Mouse (Mus musculus): ENCODE results near the gene Adh1.

The Adh1 gene

GRCm38 (mm10) chr3:138287686-138288085, 26.9 kb downstream of the Adh1 start:
- DNase-seq (ENCODE audit: low spot score in 2 of 2), result no peak

DNA sequence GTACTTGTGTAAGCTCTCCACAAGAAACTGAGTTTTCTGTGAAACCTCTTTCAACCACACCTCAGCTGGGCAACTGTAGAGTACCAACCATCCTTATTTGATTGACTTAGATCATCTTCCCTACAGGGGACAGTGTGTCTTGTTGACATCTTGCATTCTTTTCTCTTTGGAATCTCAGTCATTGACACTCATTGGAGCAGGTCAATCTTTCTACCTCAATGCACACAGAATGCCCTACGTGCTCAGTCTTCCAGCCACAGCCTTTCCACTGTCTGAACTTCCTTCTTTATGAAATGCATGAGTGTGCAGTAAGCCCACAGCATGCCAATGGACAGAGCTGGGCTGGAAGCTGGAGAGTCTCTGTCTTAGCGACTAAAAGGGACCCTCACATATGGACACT, 29.9 kb downstream of the Adh1 start:
- DNase-seq (ENCODE audit: low spot score in 2 of 2), result no peak

DNA sequence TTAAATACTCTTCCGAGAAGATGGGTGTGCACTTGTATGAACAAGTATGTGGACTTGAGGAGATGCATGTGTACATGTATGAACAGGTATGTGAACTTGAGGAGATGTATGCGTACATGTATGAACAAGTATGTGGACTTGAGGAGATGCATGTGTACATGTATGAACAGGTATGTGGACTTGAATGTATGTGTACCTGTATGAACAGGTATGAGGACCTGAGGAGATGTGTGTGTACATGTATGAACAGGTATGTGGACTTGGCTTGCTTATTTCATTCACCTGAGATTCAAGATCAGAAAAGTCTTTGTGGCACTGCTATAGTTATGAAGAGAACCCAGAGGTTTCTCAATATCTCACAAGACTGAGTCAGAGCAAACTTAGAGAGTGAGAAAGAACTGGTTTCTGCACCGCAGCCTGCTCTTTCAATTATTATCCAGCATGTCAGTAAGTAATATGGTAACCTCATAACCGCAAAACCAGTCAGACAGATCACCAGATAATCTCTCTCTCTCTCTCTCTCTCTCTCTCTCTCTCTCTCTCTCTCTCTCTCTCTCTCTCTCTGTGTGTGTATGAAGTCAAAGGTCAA, 30.8 kb downstream of the Adh1 start:
- DNase-seq (ENCODE audit: low spot score in 2 of 2), result no peak

- DNase-seq (ENCODE audit: low spot score in 2 of 2), result no peak
Observed at GRCm38 (mm10) chr3:138293298-138293895, 32.6 kb downstream of the Adh1 start.

DNA sequence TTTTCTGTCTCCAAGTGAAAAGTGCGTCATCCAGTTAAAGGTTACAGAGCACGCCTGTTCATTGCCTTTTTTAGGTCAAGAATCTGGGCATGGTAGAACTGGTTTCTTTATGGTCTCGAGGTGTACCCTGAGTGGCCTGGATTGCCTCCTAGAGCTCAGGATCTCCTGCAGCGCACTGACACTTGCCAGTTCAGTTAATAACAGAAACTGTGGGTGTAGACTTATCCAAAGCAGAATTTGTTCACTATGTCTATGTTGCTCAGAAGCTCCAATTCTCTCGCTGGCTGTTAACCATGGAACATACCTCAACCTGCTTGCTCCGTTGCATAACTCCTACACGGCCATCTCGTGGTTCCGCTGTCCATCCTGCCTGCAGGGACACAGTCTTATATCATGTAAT, 39.3 kb downstream of the Adh1 start:
- DNase-seq (ENCODE audit: low spot score in 2 of 2), result no peak

DNA sequence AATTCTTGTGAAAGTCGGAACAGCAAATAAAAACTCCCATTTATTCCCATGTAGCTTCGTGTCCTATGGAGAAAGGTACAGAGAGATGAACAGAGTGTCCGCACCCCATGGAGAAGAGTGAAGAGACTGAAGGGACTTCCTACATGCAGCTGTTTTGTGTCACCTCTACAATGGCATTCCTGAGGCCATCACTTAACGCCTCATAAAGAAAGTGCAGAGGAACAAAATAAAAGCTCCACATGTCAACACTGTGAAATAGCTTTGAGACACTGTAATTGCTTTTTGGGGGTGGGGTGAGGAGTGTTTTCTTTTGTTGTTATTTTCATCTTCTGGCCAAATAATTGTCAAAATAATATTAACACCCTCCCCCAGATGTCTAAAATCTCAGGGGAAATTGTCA, 41.9 kb downstream of the Adh1 start:
- DNase-seq (ENCODE audit: low spot score in 2 of 2), result no peak

GRCm38 (mm10) chr3:138303771-138304488, 43.1 kb downstream of the Adh1 start:
- no peak for DNase-seq (ENCODE audit: low spot score in 2 of 2)

DNA sequence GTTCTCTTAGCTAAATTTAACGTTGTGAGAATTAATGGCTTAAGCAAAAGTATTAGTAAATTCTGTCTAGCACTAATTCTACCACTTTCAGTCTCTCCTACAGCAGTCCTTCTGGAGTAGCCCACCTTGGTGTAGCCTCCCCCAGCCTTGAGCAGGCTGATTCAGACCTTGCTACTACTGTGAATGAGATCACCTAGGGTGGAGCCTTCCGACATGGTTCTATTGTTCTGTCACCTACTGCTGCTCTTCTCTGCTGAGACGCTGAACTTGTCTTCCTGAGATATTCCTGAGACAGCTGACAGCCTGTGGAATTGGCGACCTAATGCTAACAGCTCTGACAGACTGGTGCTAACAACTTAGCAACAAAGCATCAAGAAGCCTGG, 43.7 kb downstream of the Adh1 start:
- no peak for DNase-seq (ENCODE audit: low spot score in 2 of 2)

GRCm38 (mm10) chr3:138305486-138306289, 44.9 kb downstream of the Adh1 start:
- no peak for DNase-seq (ENCODE audit: low spot score in 2 of 2)

GRCm38 (mm10) chr3:138306290-138306683, 45.5 kb downstream of the Adh1 start:
- no peak for DNase-seq (ENCODE audit: low spot score in 2 of 2)

DNA sequence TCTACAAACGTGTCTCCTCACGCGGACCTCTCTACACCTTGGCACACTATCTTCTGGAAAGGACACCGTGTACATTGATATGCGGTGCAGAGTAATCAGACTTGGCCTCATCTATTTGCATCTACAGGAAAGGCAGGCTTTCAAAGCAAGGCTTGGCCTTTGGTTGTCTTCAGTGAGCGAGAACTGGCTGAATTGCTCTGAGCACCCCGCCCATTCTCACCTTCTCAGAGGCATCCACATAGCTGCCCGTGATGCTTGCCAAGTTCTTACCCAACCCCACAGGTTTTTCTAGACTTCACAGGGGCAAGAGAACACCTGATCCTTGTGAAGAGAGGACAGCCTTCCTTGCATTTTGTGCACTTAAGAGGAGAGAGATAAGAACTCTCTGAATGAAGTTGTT, 49.1 kb downstream of the Adh1 start:
- DNase-seq (ENCODE audit: low spot score in 2 of 2), result no peak

GRCm38 (mm10) chr3:138311015-138311414, 50.2 kb downstream of the Adh1 start:
- no peak for DNase-seq (ENCODE audit: low spot score in 2 of 2)

- DNase-seq (ENCODE audit: low spot score in 2 of 2), result no peak
Observed at GRCm38 (mm10) chr3:138312965-138313364, 52.2 kb downstream of the Adh1 start, which contains the start of gene Adh6a. Gene Adh6a (plus strand): TSS chr3:138313286.

DNA sequence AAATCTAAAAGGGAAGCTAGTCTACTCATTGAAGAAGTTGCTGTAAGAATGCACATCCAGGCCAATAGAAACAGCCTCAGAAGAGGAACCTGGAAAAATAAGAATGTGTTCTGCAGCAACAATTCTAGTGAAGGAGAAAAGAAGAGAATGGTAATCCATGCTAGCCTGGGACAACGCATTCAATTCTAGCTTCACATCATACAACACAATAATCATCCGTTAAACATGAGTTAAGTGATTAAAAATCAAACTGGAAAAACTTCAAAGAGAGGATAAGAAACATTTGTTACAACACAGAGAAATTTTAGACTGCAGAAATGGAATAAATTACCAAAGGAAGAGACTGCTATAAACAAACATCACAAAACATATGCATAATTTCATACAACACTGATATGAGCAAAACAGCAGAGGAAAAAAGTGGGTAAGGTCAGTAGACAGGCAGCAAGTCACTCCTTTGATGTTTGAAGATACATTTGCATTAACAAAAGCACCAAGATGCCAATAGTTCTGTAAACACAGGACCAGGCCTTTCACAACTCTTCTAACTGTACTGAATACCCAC, 56.2 kb downstream of the Adh1 start:
- no peak for DNase-seq (ENCODE audit: low spot score in 2 of 2)

DNA sequence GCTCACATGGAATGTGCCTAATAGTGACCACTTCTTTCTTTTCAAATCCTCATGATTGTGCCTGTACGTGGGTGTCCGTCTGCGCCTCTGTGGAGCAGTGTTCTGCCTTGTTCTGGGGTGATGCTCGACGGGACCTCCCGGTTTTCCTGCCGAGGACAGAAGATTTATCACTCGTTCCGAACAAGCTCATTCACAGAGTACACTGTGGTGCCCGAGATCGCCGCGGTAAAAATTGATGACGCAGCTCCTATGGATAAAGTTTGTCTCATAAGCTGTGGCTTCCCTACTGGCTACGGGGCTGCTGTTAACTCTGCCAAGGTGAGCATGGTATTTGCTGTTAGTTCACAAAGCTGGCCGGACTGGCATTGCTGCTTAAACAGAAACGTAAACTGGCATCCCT, 64.2 kb downstream of the Adh1 start:
- DNase-seq (ENCODE audit: low spot score in 2 of 2), result no peak

- no peak for DNase-seq (ENCODE audit: low spot score in 2 of 2)
Observed at GRCm38 (mm10) chr3:138325466-138325865, 64.7 kb downstream of the Adh1 start.

- DNase-seq (ENCODE audit: low spot score in 2 of 2), result no peak
Observed at GRCm38 (mm10) chr3:138333910-138334309, 73.1 kb downstream of the Adh1 start.

DNA sequence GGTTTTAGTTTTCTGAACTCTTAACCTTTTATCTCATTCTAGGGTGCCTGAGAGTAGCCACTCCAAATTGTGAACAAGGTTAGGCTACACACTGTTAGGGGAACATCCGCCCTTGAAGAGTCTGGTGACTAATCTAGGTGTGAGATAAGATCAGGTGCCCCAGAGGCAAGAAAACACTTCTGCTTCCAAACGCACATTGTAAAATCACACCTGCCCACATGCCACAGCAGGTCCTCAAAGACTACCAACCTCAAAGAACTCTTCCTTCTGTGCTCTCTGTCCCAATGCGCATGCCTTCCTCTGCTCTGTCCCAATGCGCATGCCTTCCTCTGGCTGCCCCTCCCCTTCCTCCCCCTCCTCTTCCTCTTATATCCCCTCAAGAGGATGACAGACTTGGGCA, 73.5 kb downstream of the Adh1 start:
- no peak for DNase-seq (ENCODE audit: low spot score in 2 of 2)

- DNase-seq (ENCODE audit: low spot score in 2 of 2), result no peak
Observed at GRCm38 (mm10) chr3:138335566-138335965, 74.8 kb downstream of the Adh1 start.

DNA sequence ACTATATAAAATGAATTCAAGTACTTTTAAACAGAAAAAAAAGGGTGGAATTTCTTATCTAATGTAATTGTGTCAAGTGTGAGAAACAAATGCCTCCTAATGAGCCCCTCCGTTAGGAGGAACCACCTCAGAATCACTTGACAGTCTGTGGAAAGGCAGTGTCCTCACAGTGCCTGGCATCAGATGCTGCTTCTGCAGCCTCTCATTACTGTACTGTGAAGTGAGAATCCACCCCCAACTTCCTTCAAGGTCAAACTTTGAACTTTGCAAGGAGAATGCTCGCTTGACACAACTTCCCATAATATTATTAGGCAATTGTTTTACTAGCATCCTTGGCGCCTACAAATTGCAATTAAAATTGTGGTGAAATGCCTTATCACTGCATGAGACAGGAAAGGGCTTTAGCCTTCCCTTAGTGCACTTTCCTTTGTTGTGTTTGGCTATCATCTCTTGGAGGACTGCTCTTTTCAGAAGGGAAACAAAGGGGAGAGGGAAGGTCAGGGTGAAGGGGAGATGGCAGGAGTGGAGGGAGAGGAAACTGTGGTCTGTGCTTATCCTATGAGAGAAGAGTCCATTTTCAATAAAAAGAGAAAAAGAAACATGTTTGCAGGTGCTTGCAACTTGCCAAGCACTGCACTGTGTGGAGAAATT, 75.4 kb downstream of the Adh1 start:
- DNase-seq (ENCODE audit: low spot score in 2 of 2), result no peak
